Mouse (Mus musculus): Measurements from ENCODE around the gene Pdgfa. TPM values are rescaled to one million over a fixed set of nuclear protein-coding genes. Genes with fewer than 3 reads are reported as not detected.

Gene Pdgfa
- polyA plus RNA-seq, 2 experiments = 34.0 to 83.4 TPM

- no peak overlapping the region for H3K9ac ChIP-seq (ENCODE audit: low read depth, low read length, severe bottlenecking)
- H3K9me3 ChIP-seq (ENCODE audit: control insufficient read depth, low read length) = no peaks in the 10 kb centered on the region
- ATAC-seq (ENCODE audit: low FRiP score, low read depth) (no peak), DNase-seq (ENCODE audit: low spot score) (no peak)
- no peaks in the 10 kb centered on the region for H3K27me3 ChIP-seq (ENCODE audit: control insufficient read depth, insufficient read depth, low read length)
- no peaks in the 10 kb centered on the region for H3K4me1 ChIP-seq (ENCODE audit: control insufficient read depth, insufficient read depth, low read length)
- H3K4me2 ChIP-seq (replicated peaks; ENCODE audit: low read depth, low read length, severe bottlenecking) = no peak overlapping the region
- 77% methylated on average over 15 of the region's 15 CpGs for WGBS
- no peak overlapping the region for H3K27ac ChIP-seq (replicated peaks; ENCODE audit: low read depth, low read length)
- H3K4me3 ChIP-seq (replicated peaks; ENCODE audit: low read length) = no peak overlapping the region
- TF ChIP-seq POLR2A (IDR thresholded peaks at IDR 0.05; ENCODE audit: borderline replicate concordance, extremely low read depth, insufficient read depth, insufficient read length) = no peak
- H3K36me3 ChIP-seq (ENCODE audit: control insufficient read depth, insufficient read depth, low read length) = peaks cover 5% of the 10 kb centered on the region
Observed at GRCm38 (mm10) chr5:139017371-139018124, 20.4 kb upstream of the Pdgfa start.

- whole genome bisulfite sequencing = 85% methylated on average over 3 of the region's 3 CpGs
- H3K4me2 ChIP-seq (replicated peaks; ENCODE audit: low read depth, low read length, severe bottlenecking) = no peak overlapping the region
- no peaks in the 10 kb centered on the region for H3K9me3 ChIP-seq (ENCODE audit: control insufficient read depth, low read length)
- H3K27ac ChIP-seq (replicated peaks; ENCODE audit: low read depth, low read length) = no peak overlapping the region
- no peaks in the 10 kb centered on the region for H3K27me3 ChIP-seq (ENCODE audit: control insufficient read depth, insufficient read depth, low read length)
- no peak for ATAC-seq (ENCODE audit: low FRiP score, low read depth)
- H3K4me1 ChIP-seq (ENCODE audit: control insufficient read depth, insufficient read depth, low read length) = no peaks in the 10 kb centered on the region
- peaks cover 5% of the 10 kb centered on the region for H3K36me3 ChIP-seq (ENCODE audit: control insufficient read depth, insufficient read depth, low read length)
- no peak for DNase-seq (ENCODE audit: low spot score)
- no peak overlapping the region for H3K9ac ChIP-seq (ENCODE audit: low read depth, low read length, severe bottlenecking)
- no peak for TF ChIP-seq POLR2A (IDR thresholded peaks at IDR 0.05; ENCODE audit: borderline replicate concordance, extremely low read depth, insufficient read depth, insufficient read length)
- H3K4me3 ChIP-seq (replicated peaks; ENCODE audit: low read length) = no peak overlapping the region
Observed at GRCm38 (mm10) chr5:139015097-139015496, 17.9 kb upstream of the Pdgfa start.

DNA sequence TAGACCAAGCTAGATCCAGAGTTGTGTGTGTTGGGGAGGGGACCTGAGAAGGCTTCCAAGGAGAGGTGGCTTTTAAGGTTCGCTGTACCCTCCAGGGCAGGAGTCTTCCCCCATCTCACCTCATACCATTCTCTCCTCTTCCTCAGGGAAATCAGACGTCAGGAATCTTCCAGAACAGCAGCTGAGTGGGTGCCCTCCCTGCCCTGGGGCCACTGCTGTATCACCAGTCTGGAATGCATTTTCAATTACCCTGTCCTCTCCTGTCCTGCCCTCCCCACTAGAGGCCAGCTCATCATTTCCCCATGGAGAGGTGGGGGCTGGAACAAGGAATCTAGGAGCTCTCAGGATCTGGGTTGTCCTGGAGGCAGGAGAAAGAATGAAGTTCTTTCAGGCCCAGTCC, 13.5 kb upstream of the Pdgfa start:
- DNase-seq (ENCODE audit: low spot score) (no peak), ATAC-seq (ENCODE audit: low FRiP score, low read depth) (no peak)
- WGBS = 51% methylated on average over 2 of the region's 2 CpGs
- no peak overlapping the region for H3K9ac ChIP-seq (ENCODE audit: low read depth, low read length, severe bottlenecking)
- H3K36me3 ChIP-seq (ENCODE audit: control insufficient read depth, insufficient read depth, low read length) = no peaks in the 10 kb centered on the region
- no peak for TF ChIP-seq POLR2A (IDR thresholded peaks at IDR 0.05; ENCODE audit: borderline replicate concordance, extremely low read depth, insufficient read depth, insufficient read length)
- H3K27me3 ChIP-seq (ENCODE audit: control insufficient read depth, insufficient read depth, low read length) = no peaks in the 10 kb centered on the region
- H3K4me1 ChIP-seq (ENCODE audit: control insufficient read depth, insufficient read depth, low read length) = no peaks in the 10 kb centered on the region
- no peak overlapping the region for H3K27ac ChIP-seq (replicated peaks; ENCODE audit: low read depth, low read length)
- H3K4me2 ChIP-seq (replicated peaks; ENCODE audit: low read depth, low read length, severe bottlenecking) = no peak overlapping the region
- H3K4me3 ChIP-seq (replicated peaks; ENCODE audit: low read length) = no peak overlapping the region
- no peaks in the 10 kb centered on the region for H3K9me3 ChIP-seq (ENCODE audit: control insufficient read depth, low read length)

- no peak for DNase-seq (ENCODE audit: low spot score)
- no peak overlapping the region for H3K4me3 ChIP-seq (replicated peaks; ENCODE audit: low read length)
- no peaks in the 10 kb centered on the region for H3K4me1 ChIP-seq (ENCODE audit: control insufficient read depth, insufficient read depth, low read length)
- no peak overlapping the region for H3K27ac ChIP-seq (replicated peaks; ENCODE audit: low read depth, low read length)
- no peak for ATAC-seq (ENCODE audit: low FRiP score, low read depth)
- no peak overlapping the region for H3K4me2 ChIP-seq (replicated peaks; ENCODE audit: low read depth, low read length, severe bottlenecking)
- H3K9ac ChIP-seq (ENCODE audit: low read depth, low read length, severe bottlenecking) = no peak overlapping the region
- no peaks in the 10 kb centered on the region for H3K36me3 ChIP-seq (ENCODE audit: control insufficient read depth, insufficient read depth, low read length)
- no peaks in the 10 kb centered on the region for H3K27me3 ChIP-seq (ENCODE audit: control insufficient read depth, insufficient read depth, low read length)
- WGBS = 56% methylated on average over 4 of the region's 4 CpGs
- TF ChIP-seq POLR2A (IDR thresholded peaks at IDR 0.05; ENCODE audit: borderline replicate concordance, extremely low read depth, insufficient read depth, insufficient read length) = no peak
- H3K9me3 ChIP-seq (ENCODE audit: control insufficient read depth, low read length) = peaks cover under 1% of the 10 kb centered on the region
Observed at GRCm38 (mm10) chr5:139007141-139007775, 10.1 kb upstream of the Pdgfa start.

DNA sequence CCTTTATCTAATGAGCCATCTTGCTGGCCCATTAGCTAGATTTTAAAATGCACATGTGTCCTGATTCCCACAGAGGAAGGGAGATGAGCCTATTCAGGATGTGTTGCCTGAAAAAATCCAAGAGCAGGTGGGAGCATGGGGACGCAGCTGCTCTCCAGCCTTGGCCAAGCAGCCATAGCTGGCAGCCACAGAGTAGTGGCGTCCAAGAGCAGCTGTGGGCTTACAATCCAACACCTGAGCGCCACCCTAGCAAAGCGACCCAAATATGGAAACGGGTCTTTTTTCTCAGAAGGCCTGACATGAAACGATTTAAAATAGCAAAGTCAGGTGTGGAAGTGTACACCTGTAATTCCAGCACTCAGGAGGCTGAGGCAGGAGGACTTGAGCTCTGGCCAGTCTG, 7.4 kb upstream of the Pdgfa start:
- Histone ChIP-seq H3K36me3 (ENCODE audit: control insufficient read depth, insufficient read depth, low read length) (no peaks in the 10 kb centered on the region), H3K27ac (replicated peaks; ENCODE audit: low read depth, low read length) (no peak overlapping the region), H3K4me1 (ENCODE audit: control insufficient read depth, insufficient read depth, low read length) (no peaks in the 10 kb centered on the region), H3K9me3 (ENCODE audit: control insufficient read depth, low read length) (peaks cover 8% of the 10 kb centered on the region), H3K4me2 (replicated peaks; ENCODE audit: low read depth, low read length, severe bottlenecking) (no peak overlapping the region), H3K4me3 (replicated peaks; ENCODE audit: low read length) (no peak overlapping the region), H3K27me3 (ENCODE audit: control insufficient read depth, insufficient read depth, low read length) (peaks cover 1% of the 10 kb centered on the region; the same call in 1 of the 2 replicates), H3K9ac (ENCODE audit: low read depth, low read length, severe bottlenecking) (no peak overlapping the region)
- DNase-seq (ENCODE audit: low spot score) = peak; percentile 12
- WGBS = 80% methylated on average over 6 of the region's 6 CpGs
- no peak for TF ChIP-seq POLR2A (IDR thresholded peaks at IDR 0.05; ENCODE audit: borderline replicate concordance, extremely low read depth, insufficient read depth, insufficient read length)
- ATAC-seq (ENCODE audit: low FRiP score, low read depth) = no peak
